Mouse (Mus musculus) liver, postnatal 0 days (tissue): Measurements from ENCODE around the gene Zmynd11. TPM values are rescaled to one million over a fixed set of nuclear protein-coding genes. Genes with fewer than 3 reads are reported as not detected.

Experiments
- ATAC-seq: fragments of 200-750 bp; cut with Nextera tagmentation; 2 replicates; pipeline ENCODE4 v1.8.0; 2017; ENCODE audit warnings: mild to moderate bottlenecking, moderate library complexity
- DNase-seq: peaks from one replicate; pipeline ENCODE4 v3.0.0-alpha.2; 2016
- H3K27ac ChIP-seq: fragments of 300-500 bp; sonication (generic); 2 replicates; pipeline ENCODE4 v1.5.1; 2014; ENCODE audit warnings: antibody characterized with exemption, moderate library complexity, mild to moderate bottlenecking, low read depth
- H3K27me3 ChIP-seq: fragments of 300-500 bp; sonication (generic); 2 replicates; pipeline ENCODE4 v1.6.1; 2014; ENCODE audit warnings: low read length, control low read depth, mixed read lengths; ENCODE audit not compliant: insufficient read depth
- H3K36me3 ChIP-seq: fragments of 300-500 bp; sonication (generic); replicated peaks from 2 replicates; pipeline ENCODE4 v1.6.1; 2014; ENCODE audit warnings: mild to moderate bottlenecking, control low read depth, low read length, moderate library complexity, mixed read lengths; ENCODE audit not compliant: insufficient read depth
- H3K4me1 ChIP-seq: fragments of 300-500 bp; sonication (generic); 2 replicates; pipeline ENCODE4 v1.6.1; 2014; ENCODE audit warnings: antibody characterized with exemption, mild to moderate bottlenecking, control low read depth; ENCODE audit not compliant: insufficient read depth
- H3K4me2 ChIP-seq: fragments of 300-500 bp; sonication (generic); 2 replicates; pipeline ENCODE4 v1.6.1; 2014; ENCODE audit warnings: low read depth, mild to moderate bottlenecking, low read length, moderate library complexity, mixed read lengths
- H3K4me3 ChIP-seq: fragments of 300-500 bp; sonication (generic); 2 replicates; pipeline ENCODE4 v1.5.1; 2014; ENCODE audit warnings: low read depth, low read length
- H3K9ac ChIP-seq: fragments of 300-500 bp; sonication (generic); replicated peaks from 2 replicates; pipeline ENCODE4 v1.6.1; 2014; ENCODE audit warnings: mild to moderate bottlenecking, moderate library complexity
- H3K9me3 ChIP-seq: fragments of 300-500 bp; sonication (generic); 2 replicates; pipeline ENCODE4 v1.6.1; 2016; ENCODE audit warnings: mild to moderate bottlenecking, control low read depth, low read length, mixed read lengths
- CTCF ChIP-seq: sonication (generic); IDR thresholded peaks from 2 replicates; pipeline ENCODE4 v1.5.1; 2016; ENCODE audit warnings: antibody characterized with exemption, low read depth
- EP300 ChIP-seq: IDR thresholded peaks from 2 replicates; pipeline ENCODE4 v1.6.1; 2016; ENCODE audit warnings: antibody characterized with exemption, low read depth, mild to moderate bottlenecking
- WGBS: fragments of 180-500 bp; shearing (Covaris S2); extraction: QIAGEN DNeasy Blood & Tissue Kit; methylation state at CpG from one replicate; pipeline ENCODE4 v1.1.7; 2014; ENCODE audit not compliant: insufficient replicate concordance; 5-methylcytosine and 5-hydroxymethylcytosine counted together
- polyA plus RNA-seq: library from polyadenylated mRNA; unstranded; fragments of >200 nt; fragmentation: Nextera tagmentation; extraction: Ambion mirVana; gene quantifications from 2 replicates; pipeline ENCODE4 v1.2.1, GENCODE M21; 2015

Gene Zmynd11
- polyA plus RNA-seq, 1 experiment from 2014 or later, result 21.2 TPM

DNA sequence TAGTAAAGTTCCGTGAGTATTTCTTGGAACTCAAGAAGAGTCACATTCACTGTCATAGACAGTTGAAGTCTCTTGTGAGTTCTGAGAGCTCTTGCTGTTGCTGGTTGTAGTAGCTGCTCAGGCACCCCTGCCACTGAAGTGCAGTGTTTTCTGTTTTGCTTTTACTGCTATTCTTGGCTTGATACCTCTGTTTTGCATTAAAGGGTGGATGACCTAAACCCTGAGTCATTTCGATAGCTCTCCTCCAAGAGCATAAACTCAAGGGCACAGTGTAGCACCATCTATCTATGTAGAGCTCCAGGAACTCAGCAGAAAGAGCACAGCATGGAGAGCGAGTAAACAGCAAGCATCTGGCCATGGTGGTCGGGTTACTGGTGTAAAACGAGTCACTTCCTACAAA lies 2.1 kb upstream of the Zmynd11 start:
- no peaks in the 10 kb centered on the region for H3K27me3 ChIP-seq
- DNase-seq, result no peak
- H3K4me3 ChIP-seq, result no peak overlapping the region
- H3K4me2 ChIP-seq, result no peak overlapping the region
- H3K9ac ChIP-seq, result no peak overlapping the region
- TF ChIP-seq EP300 (no peak), CTCF (no peak)
- no peak for ATAC-seq
- H3K27ac ChIP-seq, result no peak overlapping the region
- 41% methylated on average over 5 of the region's 5 CpGs for WGBS
- H3K36me3 ChIP-seq, result no peaks in the 10 kb centered on the region
- no peaks in the 10 kb centered on the region for H3K9me3 ChIP-seq
- peaks cover 10% of the 10 kb centered on the region; the same call in 1 of the 2 replicates for H3K4me1 ChIP-seq

- TF ChIP-seq EP300 (no peak), CTCF (no peak)
- no peak overlapping the region for H3K9ac ChIP-seq
- DNase-seq (no peak), ATAC-seq (no peak)
- no peak overlapping the region for H3K4me2 ChIP-seq
- H3K4me1 ChIP-seq, result peaks cover 17% of the 10 kb centered on the region; the same call in 1 of the 2 replicates
- H3K27ac ChIP-seq, result no peak overlapping the region
- no peaks in the 10 kb centered on the region for H3K27me3 ChIP-seq
- 90% methylated on average over 1 of the region's 1 CpGs for WGBS
- H3K4me3 ChIP-seq, result no peak overlapping the region
- H3K36me3 ChIP-seq, result no peaks in the 10 kb centered on the region
- H3K9me3 ChIP-seq, result no peaks in the 10 kb centered on the region
Observed at GRCm38 (mm10) chr13:9766497-9766896, 1.4 kb upstream of the Zmynd11 start.

GRCm38 (mm10) chr13:9765537-9765851 lies 364 bp upstream of the Zmynd11 start:
- H3K9ac ChIP-seq, result peak overlapping the region; percentile 88
- ATAC-seq (no peak), DNase-seq (no peak)
- H3K4me3 ChIP-seq, result peak overlapping the region; percentile 90
- H3K4me1 ChIP-seq, result peaks cover 19% of the 10 kb centered on the region; the same call in 1 of the 2 replicates
- TF ChIP-seq EP300 (no peak), CTCF (no peak)
- H3K4me2 ChIP-seq, result peak overlapping the region; percentile 89
- peak overlapping the region; percentile 89; the same call in 1 of the 2 replicates for H3K27ac ChIP-seq
- no peaks in the 10 kb centered on the region for H3K36me3 ChIP-seq
- WGBS, result 9% methylated on average over 4 of the region's 4 CpGs
- H3K27me3 ChIP-seq, result no peaks in the 10 kb centered on the region
- H3K9me3 ChIP-seq, result no peaks in the 10 kb centered on the region

GRCm38 (mm10) chr13:9763828-9764645 lies 1.1 kb downstream of the Zmynd11 start:
- WGBS, result under 1% methylated on average over 54 of the region's 111 CpGs

DNA sequence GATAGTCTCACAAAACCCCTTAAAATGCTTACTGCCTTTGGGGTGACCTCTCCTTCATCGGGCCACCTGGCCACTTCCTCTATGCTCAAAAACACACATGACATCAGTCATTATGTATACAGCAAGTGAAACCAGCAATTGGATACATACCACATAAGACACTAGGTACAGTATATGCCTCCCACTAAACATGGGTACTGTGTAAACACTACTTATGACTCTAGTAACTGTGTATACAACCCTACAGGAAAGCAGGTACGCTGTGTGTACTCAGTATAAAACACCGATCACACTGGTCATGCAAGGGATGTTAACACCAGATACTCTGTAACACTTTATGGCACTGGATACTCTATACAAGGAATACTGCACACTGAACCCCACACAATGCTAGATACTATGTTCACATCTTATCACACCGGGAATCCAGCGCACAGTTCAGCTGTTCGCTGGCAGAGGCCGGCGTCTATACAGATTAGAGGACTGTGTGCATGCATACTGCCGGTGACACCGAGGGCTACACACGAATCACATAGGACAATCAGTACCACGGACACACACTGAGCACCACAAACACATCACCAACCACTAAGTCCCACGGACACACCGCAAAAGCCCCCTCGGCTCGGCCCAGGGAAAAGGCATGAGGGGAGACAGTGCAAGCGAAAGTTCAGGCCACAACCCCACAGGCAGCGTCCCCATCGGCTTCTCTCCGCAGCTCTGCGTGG lies 1.9 kb downstream of the Zmynd11 start:
- TF ChIP-seq CTCF, result no peak
- TF ChIP-seq EP300, result no peak
- no peaks in the 10 kb centered on the region for H3K27me3 ChIP-seq
- no peaks in the 10 kb centered on the region for H3K36me3 ChIP-seq
- ATAC-seq (peak; percentile 48), DNase-seq (no peak)
- peak overlapping the region; percentile 89 for H3K4me2 ChIP-seq
- H3K9me3 ChIP-seq, result no peaks in the 10 kb centered on the region
- H3K9ac ChIP-seq, result peak overlapping the region; percentile 88
- 2% methylated on average over 21 of the region's 21 CpGs for WGBS
- H3K27ac ChIP-seq, result peak overlapping the region; percentile 89
- peaks cover 22% of the 10 kb centered on the region for H3K4me1 ChIP-seq
- peak overlapping the region; percentile 90 for H3K4me3 ChIP-seq

More at GRCm38 (mm10) chr13:9763828-9764645, 1.1 kb downstream of the Zmynd11 start:
- peak overlapping the region; percentile 88 for H3K9ac ChIP-seq
- no peaks in the 10 kb centered on the region for H3K9me3 ChIP-seq
- H3K4me3 ChIP-seq, result peak overlapping the region; percentile 90
- peak overlapping the region; percentile 89 for H3K4me2 ChIP-seq
- peaks cover 22% of the 10 kb centered on the region for H3K4me1 ChIP-seq
- peak overlapping the region; percentile 89 for H3K27ac ChIP-seq
- TF ChIP-seq CTCF, result no peak
- TF ChIP-seq EP300, result no peak
- DNase-seq (peak; percentile 74), ATAC-seq (peak; percentile 69)
- no peaks in the 10 kb centered on the region for H3K36me3 ChIP-seq
- H3K27me3 ChIP-seq, result no peaks in the 10 kb centered on the region

GRCm38 (mm10) chr13:9760057-9760456 lies 5.1 kb downstream of the Zmynd11 start:
- peak; percentile 35 for DNase-seq
- WGBS, result 28% methylated on average over 6 of the region's 6 CpGs

More at GRCm38 (mm10) chr13:9760057-9760456, 5.1 kb downstream of the Zmynd11 start:
- Histone ChIP-seq H3K36me3 (no peaks in the 10 kb centered on the region), H3K27ac (no peak overlapping the region), H3K4me3 (no peak overlapping the region), H3K4me1 (peaks cover 17% of the 10 kb centered on the region), H3K27me3 (no peaks in the 10 kb centered on the region), H3K9ac (no peak overlapping the region), H3K4me2 (no peak overlapping the region), H3K9me3 (no peaks in the 10 kb centered on the region)
- TF ChIP-seq EP300 (no peak), CTCF (no peak)
- ATAC-seq, result peak; percentile 10
